Mouse (Mus musculus): ENCODE measurements around the gene Ywhaq.

Ywhaq gene

GRCm38 (mm10) chr12:21417100-21418070 lies at the start of gene Ywhaq:
Gene Ywhaq, minus strand, starts transcription at chr12:21417637.
- DNase-seq, result peak; percentile 97

DNA sequence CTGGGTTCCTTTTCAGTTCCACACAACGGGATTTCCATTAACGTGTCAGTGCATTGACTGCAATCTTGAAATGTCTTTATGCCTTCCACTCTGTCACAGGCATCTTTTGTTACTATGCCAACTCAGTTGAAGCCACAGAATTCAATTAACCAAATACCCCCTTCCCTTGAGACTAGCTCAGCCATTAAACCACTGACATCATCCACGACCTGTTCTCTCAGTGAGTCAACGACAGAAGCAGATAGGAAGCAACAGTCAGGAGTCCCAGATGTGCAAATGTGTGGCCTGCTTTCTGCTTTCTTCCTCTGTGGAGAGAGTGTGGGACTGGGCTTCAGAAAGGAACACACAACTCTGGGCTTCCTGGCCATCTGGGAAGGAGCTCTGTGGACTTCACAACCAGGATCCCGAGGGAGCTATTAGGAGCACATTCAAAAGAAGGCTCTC lies 46.0 kb upstream of the Ywhaq start:
- DNase-seq, result no peak

DNA sequence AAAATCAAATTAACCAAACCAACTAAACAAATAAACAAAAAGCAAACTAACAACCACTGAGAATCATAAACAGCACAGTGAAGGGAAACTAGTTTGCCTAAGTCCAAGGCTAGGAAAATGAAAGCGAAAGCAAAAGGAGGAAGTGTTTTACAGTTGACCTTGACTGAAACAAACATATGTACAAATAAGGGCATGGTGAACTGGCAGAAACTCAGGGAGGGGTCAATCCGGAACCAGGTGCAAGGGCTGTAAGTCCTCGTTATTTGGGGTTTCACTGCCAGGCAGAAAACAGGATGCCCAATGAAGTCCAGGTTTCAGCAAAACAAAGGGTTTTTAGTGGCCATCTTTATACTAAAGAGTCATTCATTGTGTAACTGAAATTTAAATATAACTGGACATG lies 45.2 kb upstream of the Ywhaq start:
- no peak for DNase-seq

- no peak for DNase-seq
Measured at GRCm38 (mm10) chr12:21459681-21460080, 42.2 kb upstream of the Ywhaq start.

DNA sequence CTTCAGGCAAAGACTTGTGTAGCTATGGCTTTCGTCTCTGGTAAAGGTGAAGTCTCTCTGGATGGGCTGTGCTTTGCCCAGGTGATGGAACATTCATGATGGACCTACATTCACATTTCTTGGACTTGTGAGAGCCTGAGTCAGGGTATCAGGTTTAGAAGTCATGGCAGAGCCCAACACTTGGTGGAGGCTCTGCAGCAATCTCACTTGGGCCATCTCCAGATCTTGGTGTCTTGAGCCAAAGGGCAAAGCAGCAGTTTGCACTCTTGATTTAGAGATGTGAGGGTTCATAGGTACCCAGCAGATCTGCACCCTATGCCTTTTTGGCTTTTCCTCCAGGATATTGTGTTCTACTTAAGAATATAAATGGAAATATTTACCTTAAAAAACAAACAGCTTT lies 38.6 kb upstream of the Ywhaq start:
- DNase-seq, result no peak

DNA sequence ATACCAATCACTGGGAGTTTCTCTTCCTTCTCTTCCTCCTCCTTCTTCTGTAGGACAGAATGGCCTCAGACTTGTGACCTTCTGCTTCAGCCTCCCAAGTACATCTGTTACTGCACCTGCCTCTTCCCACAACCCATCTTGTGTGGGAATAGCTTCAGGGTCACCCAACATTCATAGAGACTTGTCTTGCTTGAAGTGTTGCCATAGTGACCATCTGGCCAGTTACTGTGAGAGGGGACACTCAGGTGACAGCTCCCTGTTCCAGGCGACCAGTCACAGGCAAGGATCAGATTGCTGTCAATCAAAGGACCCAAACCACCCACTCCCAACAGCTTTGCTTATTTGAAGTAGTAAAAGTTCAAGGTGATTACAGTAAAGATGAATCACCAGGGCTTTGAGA lies 34.3 kb upstream of the Ywhaq start:
- no peak for DNase-seq

DNA sequence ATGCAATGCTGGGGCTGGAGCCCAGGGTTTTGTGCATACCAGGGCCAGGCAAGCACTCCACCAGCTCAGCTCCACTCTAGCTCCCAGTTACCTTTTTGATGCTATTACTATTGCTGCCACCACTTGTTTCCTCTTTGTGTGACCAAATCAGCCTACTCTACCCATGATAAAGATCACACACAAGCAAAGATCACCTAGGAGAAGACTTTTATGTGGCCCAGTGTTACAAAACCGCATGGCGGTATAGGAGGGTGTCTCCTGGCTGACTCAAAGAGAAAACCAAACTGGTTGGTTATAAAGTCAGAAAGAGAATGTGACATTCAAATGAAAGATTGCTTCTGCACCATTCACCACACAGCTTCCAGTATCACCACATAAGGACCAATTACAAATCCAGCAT lies 33.9 kb upstream of the Ywhaq start:
- DNase-seq, result no peak

- no peak for DNase-seq
Measured at GRCm38 (mm10) chr12:21443783-21444182, 26.3 kb upstream of the Ywhaq start.

- DNase-seq, result no peak
Measured at GRCm38 (mm10) chr12:21441870-21442269, 24.4 kb upstream of the Ywhaq start.

DNA sequence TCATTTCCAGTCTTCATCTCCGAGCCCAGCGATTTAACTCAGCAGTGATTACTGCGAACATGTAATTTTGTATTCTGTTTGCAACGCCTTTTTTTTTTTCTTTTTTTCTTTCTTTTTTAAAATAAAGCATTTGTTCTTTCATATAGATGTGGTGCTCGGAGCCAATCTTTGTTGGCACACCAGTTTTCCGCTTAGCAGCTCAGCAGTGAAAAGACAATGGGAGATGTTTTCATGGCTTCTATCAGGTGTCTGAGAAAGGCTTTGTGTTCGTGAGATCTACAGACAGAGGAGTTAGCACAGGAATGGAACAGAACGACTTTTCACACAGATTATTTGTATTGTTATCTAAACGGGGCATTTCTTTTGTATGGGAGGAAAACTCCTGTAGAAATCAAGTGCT lies 22.0 kb upstream of the Ywhaq start:
- no peak for DNase-seq

DNA sequence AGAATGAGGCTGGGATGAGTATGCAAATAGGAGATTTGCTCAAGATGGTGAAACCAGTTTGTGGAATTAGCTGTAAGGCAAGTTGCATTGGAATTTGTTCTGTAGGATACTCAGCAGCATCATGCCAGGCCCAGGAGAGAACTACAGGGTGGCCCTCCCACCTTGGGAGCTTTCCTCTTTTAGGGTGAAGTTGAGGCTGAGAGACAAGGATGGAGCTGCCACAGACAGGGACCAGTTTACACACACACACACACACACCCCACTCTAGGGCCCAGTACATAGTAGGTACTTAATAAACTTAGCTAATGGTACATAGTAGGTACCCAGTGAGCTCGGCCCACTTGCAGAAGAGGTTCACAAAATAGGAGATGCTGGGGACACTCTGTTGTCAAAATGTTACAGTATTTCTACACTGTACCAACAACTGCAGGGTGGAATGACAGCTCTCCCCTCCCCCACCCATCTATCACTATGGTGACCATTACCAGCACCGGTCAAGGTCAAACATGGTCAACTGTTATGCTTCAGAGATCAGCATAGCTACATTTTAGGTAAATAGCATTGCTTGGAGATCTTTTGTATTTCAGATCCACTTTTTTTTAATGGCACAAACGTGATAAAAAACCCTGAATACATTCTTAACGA lies 21.4 kb upstream of the Ywhaq start:
- DNase-seq, result no peak

GRCm38 (mm10) chr12:21438294-21438693 lies 20.9 kb upstream of the Ywhaq start:
- DNase-seq, result no peak

- DNase-seq, result no peak
Measured at GRCm38 (mm10) chr12:21431950-21432349, 14.5 kb upstream of the Ywhaq start.

- DNase-seq, result no peak
Measured at GRCm38 (mm10) chr12:21431039-21431438, 13.6 kb upstream of the Ywhaq start.

DNA sequence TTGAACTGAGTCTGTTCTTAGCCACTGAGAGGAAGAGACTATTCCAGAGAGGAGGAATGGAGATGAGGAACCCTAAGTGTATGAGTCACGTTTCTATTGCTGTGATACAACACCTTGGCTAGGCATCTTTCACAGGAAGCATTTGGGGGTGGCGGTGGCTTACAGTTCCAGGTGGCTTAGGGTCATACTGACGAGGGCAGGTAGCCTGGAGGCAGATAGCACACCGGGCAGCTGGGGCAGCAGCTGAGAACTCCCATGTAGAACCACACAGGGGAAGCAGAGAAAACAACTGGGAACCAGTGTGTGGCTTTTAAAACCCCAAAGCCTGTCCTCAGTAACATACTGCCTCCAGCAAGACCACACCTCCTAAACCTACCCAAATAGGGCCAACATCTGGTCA lies 12.7 kb upstream of the Ywhaq start:
- no peak for DNase-seq

- no peak for DNase-seq
Measured at GRCm38 (mm10) chr12:21429021-21429420, 11.6 kb upstream of the Ywhaq start.

DNA sequence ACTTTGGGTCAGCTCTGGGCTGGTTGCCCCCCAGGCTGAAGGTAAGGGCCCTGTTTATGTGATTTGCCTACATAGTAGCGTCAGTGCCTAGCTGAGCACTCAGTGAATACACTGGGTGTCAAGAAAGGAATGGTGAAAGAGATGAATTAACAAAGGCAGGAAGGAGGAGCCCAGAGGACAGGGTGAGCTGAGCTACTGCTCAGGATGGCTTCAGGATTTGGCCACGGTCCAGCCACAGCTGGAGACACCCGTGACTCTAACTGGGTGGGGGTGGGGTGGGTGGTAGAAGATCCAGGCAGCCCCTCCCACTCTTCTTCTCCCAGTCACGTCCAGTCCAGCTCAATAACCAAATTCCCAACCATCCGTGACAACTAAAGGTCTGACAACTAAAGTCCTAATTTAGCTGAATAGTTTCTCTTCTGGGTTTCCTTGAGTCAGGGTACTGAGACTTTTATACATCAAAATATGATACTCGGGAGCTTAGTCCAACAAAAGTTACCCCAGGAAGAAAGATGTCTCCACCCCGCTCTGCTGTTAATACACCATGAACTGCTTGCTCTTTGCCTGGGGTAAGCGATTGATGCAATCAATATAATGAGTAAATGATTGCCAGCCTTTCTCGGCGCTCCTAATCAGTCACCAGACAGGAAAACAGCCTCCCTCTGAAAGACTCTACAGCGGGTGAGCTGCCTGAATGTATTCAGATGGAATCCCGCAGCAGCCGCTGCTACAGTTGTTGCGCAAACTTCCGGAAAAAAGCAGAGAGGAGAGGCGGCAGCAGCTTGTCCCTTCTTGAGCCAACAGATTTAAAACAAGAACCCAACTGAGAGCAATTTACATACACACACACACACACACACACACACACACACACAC lies 8.9 kb upstream of the Ywhaq start:
- peak; percentile 22 for DNase-seq

- DNase-seq, result no peak
Measured at GRCm38 (mm10) chr12:21424683-21425082, 7.2 kb upstream of the Ywhaq start.

DNA sequence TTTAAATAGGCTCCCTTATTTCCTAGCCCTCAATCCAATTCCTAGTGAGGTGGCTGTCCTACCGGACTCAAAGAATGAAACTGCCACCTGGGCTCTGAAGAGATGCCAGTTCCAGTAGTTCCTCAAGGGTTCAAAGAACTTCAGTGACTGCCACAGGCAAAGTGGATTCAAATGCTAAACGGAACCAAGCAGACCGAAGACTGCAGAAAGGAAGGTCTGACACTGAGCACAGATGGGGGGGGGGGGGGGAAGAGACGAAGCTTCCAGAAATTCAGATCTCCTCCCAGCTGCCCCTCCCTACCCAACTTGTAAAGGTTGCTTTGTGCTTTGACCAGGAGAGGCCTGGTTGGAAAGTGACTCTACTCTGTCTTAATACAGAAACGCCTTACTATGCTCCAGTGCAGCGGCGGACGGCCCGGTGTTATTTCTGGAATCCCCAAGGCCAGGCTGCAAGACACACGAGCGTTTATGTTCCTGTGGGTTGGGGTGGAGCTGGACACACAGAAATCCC lies 1.2 kb upstream of the Ywhaq start:
- DNase-seq, result peak; percentile 22

DNA sequence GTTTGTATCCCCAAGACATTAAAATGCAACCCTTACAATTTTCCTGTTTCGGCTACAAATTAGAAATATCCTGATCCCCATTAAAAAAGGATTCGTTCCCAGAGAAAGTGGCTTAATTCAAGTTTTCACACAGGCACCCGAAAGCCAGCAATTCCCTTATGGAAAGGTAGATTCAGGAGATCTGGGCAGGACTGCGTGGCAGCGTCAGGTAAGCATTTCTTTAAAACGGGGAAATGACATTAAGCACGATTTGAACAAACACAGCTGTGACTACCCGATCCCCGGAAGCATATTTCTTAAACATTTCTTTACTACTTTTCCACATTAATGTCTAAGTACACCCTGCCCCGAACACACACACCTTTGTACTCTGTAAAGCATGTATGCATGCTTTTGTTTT lies 646 bp upstream of the Ywhaq start:
- no peak for DNase-seq

- peak; percentile 29 for DNase-seq
Measured at GRCm38 (mm10) chr12:21416506-21416905, 931 bp downstream of the Ywhaq start.

DNA sequence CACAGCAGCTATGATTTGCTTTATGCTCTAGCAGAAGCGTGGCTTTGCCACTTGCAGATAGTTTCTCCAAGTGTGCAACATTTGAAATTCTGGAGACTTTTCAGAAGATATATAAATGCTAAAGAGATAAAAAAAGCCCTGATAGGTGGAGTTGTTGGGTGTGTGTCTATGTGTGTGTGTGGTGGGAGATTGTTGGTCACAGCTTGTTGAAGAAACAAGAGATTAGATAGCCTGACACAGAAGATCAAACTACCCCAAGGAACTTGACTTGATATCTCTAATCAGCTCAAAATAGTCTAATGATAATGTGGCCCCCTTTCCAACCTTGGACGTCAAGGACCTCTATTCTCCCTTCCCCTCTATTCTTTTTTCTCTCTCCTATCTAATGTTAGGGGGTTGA lies 6.8 kb downstream of the Ywhaq start:
- DNase-seq, result no peak

- DNase-seq, result no peak
Measured at GRCm38 (mm10) chr12:21409651-21410050, 7.8 kb downstream of the Ywhaq start.

All from right cerebral cortex, postnatal 4 days (tissue).